Mouse (Mus musculus): Measurements from ENCODE around the gene Gnai2. TPM values are rescaled to one million over a fixed set of nuclear protein-coding genes. Genes with fewer than 3 reads are reported as not detected.

Gnai2 gene
- polyA plus RNA-seq, 1 experiment from 2014 or later, result 153 TPM

DNA sequence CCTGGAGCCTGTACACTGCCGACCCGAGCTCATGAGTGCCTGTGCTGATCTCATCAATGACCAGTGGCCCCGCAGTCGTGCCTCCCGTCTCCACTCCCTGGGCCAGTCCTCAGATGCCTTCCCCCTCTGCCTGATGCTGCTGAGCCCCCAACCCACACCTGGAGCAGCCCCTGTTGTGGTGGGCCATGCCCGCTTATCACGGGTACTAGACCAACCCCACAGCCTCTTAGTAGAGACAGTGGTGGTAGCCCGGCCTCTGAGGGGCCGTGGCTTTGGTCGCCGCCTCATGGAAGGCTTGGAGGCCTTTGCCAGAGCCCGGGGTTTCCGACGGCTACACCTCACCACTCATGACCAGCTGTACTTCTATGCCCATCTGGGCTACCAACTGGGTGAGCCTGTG, 52.0 kb downstream of the Gnai2 start:
- no peak for ATAC-seq (ENCODE audit: low read depth)
- Histone ChIP-seq H3K27me3 (ENCODE audit: control insufficient read depth, insufficient read depth, low read depth, low read length) (no peaks in the 10 kb centered on the region), H3K4me1 (ENCODE audit: control insufficient read depth, low read depth, low read length) (peaks cover 41% of the 10 kb centered on the region), H3K4me3 (ENCODE audit: low read depth, low read length) (no peak overlapping the region), H3K4me2 (ENCODE audit: low read depth, low read length) (no peak overlapping the region), H3K27ac (ENCODE audit: low read length) (no peak overlapping the region; the same call in 1 of the 2 replicates), H3K9me3 (replicated peaks; ENCODE audit: control insufficient read depth, low read length) (no peaks in the 10 kb centered on the region), H3K36me3 (ENCODE audit: control insufficient read depth, insufficient read depth) (peaks cover 7% of the 10 kb centered on the region), H3K9ac (ENCODE audit: low read depth, low read length) (no peak overlapping the region)
- 89% methylated on average over 14 of the region's 14 CpGs for WGBS (ENCODE audit: insufficient replicate concordance)

DNA sequence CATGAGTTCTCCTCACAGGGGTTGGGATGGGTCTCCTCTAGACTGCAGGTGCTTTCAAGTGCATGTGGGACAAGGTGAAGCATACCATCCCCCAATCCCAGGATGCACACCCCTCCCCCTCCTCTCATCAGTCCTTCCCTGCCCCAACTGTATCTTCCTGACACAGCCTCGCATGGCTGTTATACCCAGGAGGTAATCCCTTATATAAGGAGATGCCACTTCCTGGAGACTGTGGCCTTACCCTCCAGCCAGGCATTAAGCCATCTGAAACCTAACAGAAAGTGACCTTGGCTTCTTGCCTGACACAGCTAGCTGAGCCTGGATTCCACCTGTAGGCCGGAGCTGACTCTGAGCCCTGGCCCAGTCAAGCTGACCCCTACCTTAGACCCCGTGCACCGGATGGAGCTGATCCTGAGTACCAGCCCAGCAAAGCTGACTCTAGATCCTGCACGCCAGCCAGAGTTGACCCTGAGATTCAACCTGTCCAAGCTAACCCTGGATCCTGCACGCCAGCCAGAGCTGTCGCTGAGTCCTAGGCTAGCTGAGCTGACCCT, 52.6 kb downstream of the Gnai2 start:
- H3K4me3 ChIP-seq (ENCODE audit: low read depth, low read length), result peak overlapping the region; percentile 70; the same call in 1 of the 2 replicates
- peak overlapping the region; percentile 73; the same call in 1 of the 2 replicates for H3K9ac ChIP-seq (ENCODE audit: low read depth, low read length)
- peaks cover 7% of the 10 kb centered on the region for H3K36me3 ChIP-seq (ENCODE audit: control insufficient read depth, insufficient read depth)
- no peak for ATAC-seq (ENCODE audit: low read depth)
- peak overlapping the region; percentile 79; the same call in 1 of the 2 replicates for H3K4me2 ChIP-seq (ENCODE audit: low read depth, low read length)
- no peaks in the 10 kb centered on the region for H3K9me3 ChIP-seq (replicated peaks; ENCODE audit: control insufficient read depth, low read length)
- H3K27ac ChIP-seq (ENCODE audit: low read length), result peak overlapping the region; percentile 92
- WGBS (ENCODE audit: insufficient replicate concordance), result 78% methylated on average over 7 of the region's 7 CpGs
- no peaks in the 10 kb centered on the region for H3K27me3 ChIP-seq (ENCODE audit: control insufficient read depth, insufficient read depth, low read depth, low read length)
- H3K4me1 ChIP-seq (ENCODE audit: control insufficient read depth, low read depth, low read length), result peaks cover 41% of the 10 kb centered on the region

DNA sequence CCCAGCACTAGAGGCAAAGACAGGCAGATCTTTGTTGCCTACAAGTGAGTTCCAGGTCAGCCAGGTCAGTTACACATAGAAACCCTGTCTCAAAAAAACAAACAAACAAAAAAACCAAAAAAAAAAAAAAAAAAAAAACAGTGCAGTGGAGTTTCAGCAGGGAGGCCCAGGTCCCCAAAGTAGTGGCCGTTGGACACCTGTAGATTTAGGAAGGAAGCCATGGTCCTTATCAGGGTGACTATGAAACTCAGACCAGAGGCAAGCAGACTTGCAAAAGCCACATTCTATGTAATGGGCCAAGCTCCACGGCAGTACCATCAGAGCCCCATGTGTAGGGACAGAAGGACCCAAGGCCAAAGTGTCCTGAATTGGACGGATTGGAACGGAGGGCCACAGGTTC, 53.6 kb downstream of the Gnai2 start:
- H3K27ac ChIP-seq (ENCODE audit: low read length), result peak overlapping the region; percentile 92
- H3K4me2 ChIP-seq (ENCODE audit: low read depth, low read length), result peak overlapping the region; percentile 79
- no peaks in the 10 kb centered on the region for H3K27me3 ChIP-seq (ENCODE audit: control insufficient read depth, insufficient read depth, low read depth, low read length)
- peak overlapping the region; percentile 70 for H3K4me3 ChIP-seq (ENCODE audit: low read depth, low read length)
- H3K36me3 ChIP-seq (ENCODE audit: control insufficient read depth, insufficient read depth), result peaks cover 7% of the 10 kb centered on the region
- peak overlapping the region; percentile 73 for H3K9ac ChIP-seq (ENCODE audit: low read depth, low read length)
- WGBS (ENCODE audit: insufficient replicate concordance), result 22% methylated on average over 4 of the region's 4 CpGs
- ATAC-seq (ENCODE audit: low read depth), result no peak
- H3K4me1 ChIP-seq (ENCODE audit: control insufficient read depth, low read depth, low read length), result peaks cover 49% of the 10 kb centered on the region
- H3K9me3 ChIP-seq (replicated peaks; ENCODE audit: control insufficient read depth, low read length), result no peaks in the 10 kb centered on the region

GRCm38 (mm10) chr9:107580501-107581317, 54.5 kb downstream of the Gnai2 start, which contains the start of gene Hyal3:
Gene Hyal3, plus strand, starts transcription at chr9:107580818.
- peaks cover 7% of the 10 kb centered on the region for H3K36me3 ChIP-seq (ENCODE audit: control insufficient read depth, insufficient read depth)
- peak within 1 kb of the TSS; percentile 92 for H3K27ac ChIP-seq (ENCODE audit: low read length)
- ATAC-seq (ENCODE audit: low read depth), result peak; percentile 79
- under 1% methylated on average over 32 of the region's 32 CpGs for WGBS (ENCODE audit: insufficient replicate concordance)
- H3K4me2 ChIP-seq (ENCODE audit: low read depth, low read length), result peak within 1 kb of the TSS; percentile 79
- H3K9ac ChIP-seq (ENCODE audit: low read depth, low read length), result peak within 1 kb of the TSS; percentile 73
- peaks cover 49% of the 10 kb centered on the region for H3K4me1 ChIP-seq (ENCODE audit: control insufficient read depth, low read depth, low read length)
- H3K4me3 ChIP-seq (ENCODE audit: low read depth, low read length), result peak within 1 kb of the TSS; percentile 70
- H3K9me3 ChIP-seq (replicated peaks; ENCODE audit: control insufficient read depth, low read length), result no peaks in the 10 kb centered on the region
- no peaks in the 10 kb centered on the region for H3K27me3 ChIP-seq (ENCODE audit: control insufficient read depth, insufficient read depth, low read depth, low read length)

- no peaks in the 10 kb centered on the region for H3K27me3 ChIP-seq (ENCODE audit: control insufficient read depth, insufficient read depth, low read depth, low read length)
- H3K9ac ChIP-seq (ENCODE audit: low read depth, low read length), result no peak overlapping the region
- peaks cover 49% of the 10 kb centered on the region for H3K4me1 ChIP-seq (ENCODE audit: control insufficient read depth, low read depth, low read length)
- no peak for ATAC-seq (ENCODE audit: low read depth)
- 90% methylated on average over 14 of the region's 14 CpGs for WGBS (ENCODE audit: insufficient replicate concordance)
- no peak overlapping the region for H3K4me3 ChIP-seq (ENCODE audit: low read depth, low read length)
- H3K9me3 ChIP-seq (replicated peaks; ENCODE audit: control insufficient read depth, low read length), result no peaks in the 10 kb centered on the region
- no peak overlapping the region for H3K4me2 ChIP-seq (ENCODE audit: low read depth, low read length)
- H3K27ac ChIP-seq (ENCODE audit: low read length), result peak overlapping the region; percentile 92
- peaks cover 7% of the 10 kb centered on the region for H3K36me3 ChIP-seq (ENCODE audit: control insufficient read depth, insufficient read depth)
These were observed 55.9 kb downstream of the Gnai2 start for GRCm38 (mm10) chr9:107579023-107579900.

DNA sequence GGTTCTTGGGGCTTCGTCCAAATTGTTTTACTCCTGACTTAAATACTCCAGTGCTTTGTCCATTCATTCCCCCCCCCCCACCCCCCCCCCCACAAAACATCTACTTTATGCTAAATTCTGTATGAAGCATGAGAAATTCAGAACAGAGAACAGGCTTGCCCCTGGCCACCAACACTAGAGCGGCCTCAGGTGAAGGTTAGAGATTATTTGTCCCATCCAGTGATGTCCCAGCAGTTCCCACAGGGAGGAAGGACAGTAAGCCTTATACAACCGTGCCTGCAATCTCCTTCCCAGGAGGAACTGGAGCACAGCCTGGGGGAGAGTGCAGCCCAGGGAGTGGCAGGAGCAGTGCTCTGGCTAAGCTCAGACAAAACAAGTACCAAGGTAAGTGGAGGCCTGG, 56.6 kb downstream of the Gnai2 start, which contains the start of gene Naa80:
Naa80 (plus strand) TSS at position 301 of the 400 bp plus-strand sequence.
- Histone ChIP-seq H3K4me3 (ENCODE audit: low read depth, low read length) (no peak within 1 kb of the TSS), H3K27me3 (ENCODE audit: control insufficient read depth, insufficient read depth, low read depth, low read length) (no peaks in the 10 kb centered on the region), H3K4me1 (ENCODE audit: control insufficient read depth, low read depth, low read length) (peaks cover 49% of the 10 kb centered on the region), H3K4me2 (ENCODE audit: low read depth, low read length) (no peak within 1 kb of the TSS), H3K27ac (ENCODE audit: low read length) (peak within 1 kb of the TSS; percentile 92), H3K9me3 (replicated peaks; ENCODE audit: control insufficient read depth, low read length) (no peaks in the 10 kb centered on the region), H3K9ac (ENCODE audit: low read depth, low read length) (no peak within 1 kb of the TSS), H3K36me3 (ENCODE audit: control insufficient read depth, insufficient read depth) (peaks cover 7% of the 10 kb centered on the region)
- ATAC-seq (ENCODE audit: low read depth), result no peak
- 68% methylated on average over 3 of the region's 3 CpGs for WGBS (ENCODE audit: insufficient replicate concordance)

DNA sequence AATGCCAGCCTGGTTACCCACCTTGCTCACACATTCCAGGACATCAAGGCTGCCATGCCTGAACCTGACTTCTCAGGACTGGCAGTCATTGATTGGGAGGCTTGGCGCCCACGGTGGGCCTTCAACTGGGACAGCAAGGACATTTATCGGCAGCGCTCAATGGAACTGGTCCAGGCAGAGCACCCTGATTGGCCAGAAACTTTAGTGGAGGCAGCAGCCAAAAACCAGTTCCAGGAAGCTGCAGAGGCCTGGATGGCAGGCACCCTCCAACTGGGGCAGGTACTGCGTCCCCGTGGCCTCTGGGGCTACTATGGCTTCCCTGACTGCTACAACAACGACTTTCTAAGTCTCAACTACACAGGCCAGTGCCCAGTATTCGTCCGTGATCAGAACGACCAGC, 57.3 kb downstream of the Gnai2 start:
- no peak overlapping the region for H3K9ac ChIP-seq (ENCODE audit: low read depth, low read length)
- no peak overlapping the region for H3K4me2 ChIP-seq (ENCODE audit: low read depth, low read length)
- no peak for ATAC-seq (ENCODE audit: low read depth)

DNA sequence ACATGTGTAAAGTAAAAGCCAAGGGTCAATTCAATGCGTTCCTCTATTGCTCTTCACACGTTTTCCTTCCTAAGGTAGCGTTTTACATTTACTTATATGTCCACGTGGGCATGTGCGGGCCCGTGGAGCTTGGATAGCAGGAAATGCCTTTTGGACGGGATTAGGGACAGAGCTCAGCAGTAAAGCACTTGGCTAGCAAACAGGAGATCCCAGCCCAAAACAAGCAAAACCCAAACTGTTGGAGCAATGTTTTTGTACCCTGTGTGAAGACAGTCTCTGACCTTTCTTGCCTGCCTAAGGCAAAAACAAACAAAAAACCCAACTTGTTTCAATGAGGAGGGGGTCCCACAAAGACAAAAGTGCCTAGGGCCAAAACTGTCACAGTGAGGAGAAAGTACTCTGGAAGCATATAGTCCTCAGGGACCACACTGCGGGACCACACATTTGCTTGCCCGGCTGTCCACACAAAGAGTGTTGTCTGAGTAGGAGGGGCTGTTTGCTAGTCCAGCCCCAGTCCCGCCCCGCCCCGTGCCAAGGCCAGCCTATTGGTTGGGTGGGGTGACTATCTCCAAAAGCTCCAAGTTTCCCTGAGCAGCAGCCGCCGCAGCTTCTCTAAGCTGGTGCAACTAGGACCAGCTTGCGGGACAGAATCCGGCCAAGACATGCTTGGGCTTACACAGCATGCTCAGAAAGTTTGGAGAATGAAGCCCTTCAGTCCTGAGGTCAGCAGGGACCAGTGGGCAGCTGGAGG, 58.6 kb downstream of the Gnai2 start, which contains the start of gene Hyal1:
Hyal1 (plus strand) TSS at position 571 of the 751 bp plus-strand sequence.
- Histone ChIP-seq H3K27ac (ENCODE audit: low read length) (peak within 1 kb of the TSS; percentile 79), H3K4me1 (ENCODE audit: control insufficient read depth, low read depth, low read length) (peaks cover 52% of the 10 kb centered on the region), H3K27me3 (ENCODE audit: control insufficient read depth, insufficient read depth, low read depth, low read length) (no peaks in the 10 kb centered on the region), H3K9ac (ENCODE audit: low read depth, low read length) (peak within 1 kb of the TSS; percentile 62), H3K4me3 (ENCODE audit: low read depth, low read length) (peak within 1 kb of the TSS; percentile 57), H3K4me2 (ENCODE audit: low read depth, low read length) (peak within 1 kb of the TSS; percentile 73), H3K9me3 (replicated peaks; ENCODE audit: control insufficient read depth, low read length) (no peaks in the 10 kb centered on the region), H3K36me3 (ENCODE audit: control insufficient read depth, insufficient read depth) (peaks cover 4% of the 10 kb centered on the region)
- WGBS (ENCODE audit: insufficient replicate concordance), result 26% methylated on average over 16 of the region's 16 CpGs
- ATAC-seq (ENCODE audit: low read depth), result peak; percentile 78

More for the DNA sequence above, 57.3 kb downstream of the Gnai2 start:
- no peak overlapping the region for H3K4me3 ChIP-seq (ENCODE audit: low read depth, low read length)
- no peak overlapping the region for H3K27ac ChIP-seq (ENCODE audit: low read length)
- peaks cover 52% of the 10 kb centered on the region for H3K4me1 ChIP-seq (ENCODE audit: control insufficient read depth, low read depth, low read length)
- H3K27me3 ChIP-seq (ENCODE audit: control insufficient read depth, insufficient read depth, low read depth, low read length), result no peaks in the 10 kb centered on the region
- H3K36me3 ChIP-seq (ENCODE audit: control insufficient read depth, insufficient read depth), result no peaks in the 10 kb centered on the region; the same call in 1 of the 2 replicates
- H3K9me3 ChIP-seq (replicated peaks; ENCODE audit: control insufficient read depth, low read length), result no peaks in the 10 kb centered on the region
- WGBS (ENCODE audit: insufficient replicate concordance), result 87% methylated on average over 10 of the region's 10 CpGs
